Comparison of ENCODE assay signal across 8 mouse cellular contexts in genomic region chr4:126468925-126469324, GRCm38 (mm10). TPM values are rescaled to one million over a fixed set of nuclear protein-coding genes. Genes with fewer than 3 reads are reported as not detected.
DNase-seq lines count a peak whose midpoint lies in the region; ATAC-seq and TF ChIP-seq lines count a peak whose summit lies in the region.

No protein-coding gene starts in this region.

- no peaks in the 10 kb centered on the region for H3K9me3 ChIP-seq in embryonic facial prominence, embryonic 11.5 days (replicated peaks; ENCODE audit: control insufficient read depth, low read length)
- no peaks in the 10 kb centered on the region for H3K9me3 ChIP-seq in intestine, postnatal 0 days (ENCODE audit: control insufficient read depth)
- no peaks in the 10 kb centered on the region for H3K9me3 ChIP-seq in neural tube, embryonic 15.5 days (replicated peaks)

- peak overlapping the region; percentile 17 for H3K4me3 ChIP-seq in lung, adult 2 months (replicated peaks; ENCODE audit: extremely low read depth, low read depth, low read length)
- H3K4me3 ChIP-seq in embryonic facial prominence, embryonic 11.5 days (ENCODE audit: low read depth, low read length): peak overlapping the region; percentile 78
- peak overlapping the region; percentile 73 for H3K4me3 ChIP-seq in intestine, postnatal 0 days (ENCODE audit: low read depth, low read length)
- peak overlapping the region; percentile 96 for H3K4me3 ChIP-seq in neural tube, embryonic 15.5 days (replicated peaks)

- ATAC-seq in embryonic facial prominence, embryonic 11.5 days (replicated peaks; ENCODE audit: insufficient number of reproducible peaks, low FRiP score, low TSS enrichment, low read depth): no peak
- ATAC-seq in intestine, postnatal 0 days: no peak
- no peak for ATAC-seq in neural tube, embryonic 15.5 days (ENCODE audit: low FRiP score)

- no peak for DNase-seq in lung, adult 2 months
- no peak for DNase-seq in lung, postnatal 36 days
- no peak for DNase-seq in embryonic facial prominence, embryonic 11.5 days (ENCODE audit: low spot score)
- DNase-seq in B cell, adult 2 months: no peak
- no peak for DNase-seq in adrenal gland, adult 2 months
- no peak for DNase-seq in testis, postnatal 14 days (ENCODE audit: low spot score)

- no peak overlapping the region for H3K27ac ChIP-seq in embryonic facial prominence, embryonic 11.5 days (replicated peaks; ENCODE audit: low read depth, low read length)
- H3K27ac ChIP-seq in intestine, postnatal 0 days (ENCODE audit: low read depth, low read length): no peak overlapping the region
- peak overlapping the region; percentile 96 for H3K27ac ChIP-seq in neural tube, embryonic 15.5 days (replicated peaks)

- no peak for TF ChIP-seq POLR2A in lung, adult 2 months (IDR thresholded peaks at IDR 0.05; ENCODE audit: borderline replicate concordance, extremely low read depth, low read depth, low read length)

- no peak for TF ChIP-seq CTCF in lung, adult 2 months (IDR thresholded peaks at IDR 0.05; ENCODE audit: insufficient read depth, low read length)
- no peak for TF ChIP-seq CTCF in intestine, postnatal 0 days (IDR thresholded peaks at IDR 0.05; ENCODE audit: low read depth)

- H3K4me1 ChIP-seq in lung, adult 2 months (ENCODE audit: control insufficient read depth, insufficient read depth, low read length): peaks cover 9% of the 10 kb centered on the region
- peaks cover 4% of the 10 kb centered on the region; the same call in 1 of the 2 replicates for H3K4me1 ChIP-seq in embryonic facial prominence, embryonic 11.5 days (ENCODE audit: control insufficient read depth, insufficient read depth, low read length)
- H3K4me1 ChIP-seq in intestine, postnatal 0 days (replicated peaks; ENCODE audit: control insufficient read depth, insufficient read depth, low read length): peaks cover 4% of the 10 kb centered on the region; the same call in 1 of the 2 replicates
- H3K4me1 ChIP-seq in neural tube, embryonic 15.5 days: peaks cover 39% of the 10 kb centered on the region

- no peaks in the 10 kb centered on the region for H3K27me3 ChIP-seq in embryonic facial prominence, embryonic 11.5 days (ENCODE audit: control insufficient read depth, insufficient read depth, low read length)
- H3K27me3 ChIP-seq in intestine, postnatal 0 days (replicated peaks; ENCODE audit: control insufficient read depth, insufficient read depth, low read length): no peaks in the 10 kb centered on the region
- H3K27me3 ChIP-seq in neural tube, embryonic 15.5 days (replicated peaks): no peaks in the 10 kb centered on the region

- H3K36me3 ChIP-seq in embryonic facial prominence, embryonic 11.5 days (replicated peaks; ENCODE audit: control insufficient read depth, insufficient read depth, low read depth, low read length): no peaks in the 10 kb centered on the region
- no peaks in the 10 kb centered on the region for H3K36me3 ChIP-seq in intestine, postnatal 0 days (ENCODE audit: control insufficient read depth, insufficient read depth)
- H3K36me3 ChIP-seq in neural tube, embryonic 15.5 days: no peaks in the 10 kb centered on the region

- H3K4me2 ChIP-seq in embryonic facial prominence, embryonic 11.5 days (ENCODE audit: low read depth, low read length): peak overlapping the region; percentile 68
- H3K4me2 ChIP-seq in intestine, postnatal 0 days (replicated peaks; ENCODE audit: low read depth): peak overlapping the region; percentile 92
- H3K4me2 ChIP-seq in neural tube, embryonic 15.5 days: peak overlapping the region; percentile 71

- 5% methylated on average over 8 of the region's 8 CpGs for WGBS in lung, adult 2 months
- WGBS in embryonic facial prominence, embryonic 11.5 days: 6% methylated on average over 8 of the region's 8 CpGs
- 9% methylated on average over 8 of the region's 8 CpGs for WGBS in intestine, postnatal 0 days
- 4% methylated on average over 8 of the region's 8 CpGs for WGBS in neural tube, embryonic 15.5 days

- no peak overlapping the region; the same call in 1 of the 2 replicates for H3K9ac ChIP-seq in embryonic facial prominence, embryonic 11.5 days (replicated peaks; ENCODE audit: low read length)
- peak overlapping the region; percentile 63 for H3K9ac ChIP-seq in intestine, postnatal 0 days (ENCODE audit: low read depth, low read length)
- H3K9ac ChIP-seq in neural tube, embryonic 15.5 days (replicated peaks): 0 out of 2 replicates have a peak overlapping the region, but pooled peaks have one; percentile 28

RNA-seq across cellular contexts. Expression of gene Ago1, which starts 0.5 kb away (rescaled TPM):
- polyA plus RNA-seq in lung, adult 2 months (2012; rRNA removed): 28.5 and 35.0 TPM in 2 replicates
- 10.6 and 11.0 TPM in 2 replicates for polyA plus RNA-seq in embryonic facial prominence, embryonic 11.5 days (2014; fragmentation: Nextera tagmentation; extraction: Ambion mirVana)
- polyA plus RNA-seq in intestine, postnatal 0 days (2015; fragmentation: Nextera tagmentation; extraction: Ambion mirVana): 2.7 and 3.2 TPM in 2 replicates
- 7.5 and 7.9 TPM in 2 replicates for polyA plus RNA-seq in neural tube, embryonic 15.5 days (2015; fragmentation: Nextera tagmentation; extraction: Ambion mirVana)
- total RNA-seq in adrenal gland, adult 2 months (2021): 10 to 100 TPM; 28.1 to 36.6 TPM
- polyA plus RNA-seq in adrenal gland, adult 2 months (2012; rRNA removed): 10.6 and 17.2 TPM in 2 replicates

RNA-seq across cellular contexts. Expression of gene Ago3, which starts 39.6 kb away (rescaled TPM):
- 17.6 and 23.4 TPM in 2 replicates for polyA plus RNA-seq in lung, adult 2 months (2012; rRNA removed)
- polyA plus RNA-seq in embryonic facial prominence, embryonic 11.5 days (2014; fragmentation: Nextera tagmentation; extraction: Ambion mirVana): 10.2 and 12.8 TPM in 2 replicates
- 9.3 and 10.5 TPM in 2 replicates for polyA plus RNA-seq in intestine, postnatal 0 days (2015; fragmentation: Nextera tagmentation; extraction: Ambion mirVana)
- polyA plus RNA-seq in neural tube, embryonic 15.5 days (2015; fragmentation: Nextera tagmentation; extraction: Ambion mirVana): 15.1 and 17.1 TPM in 2 replicates
- 10 to 100 TPM; 15.8 to 22.5 TPM for total RNA-seq in adrenal gland, adult 2 months (2021)
- 19.7 and 21.0 TPM in 2 replicates for polyA plus RNA-seq in adrenal gland, adult 2 months (2012; rRNA removed)

Comparison
In these comparisons a context has a peak if more than half of its experiments do, and no peak if none do; other contexts are left out.
1. H3K4me3 ChIP-seq: peak in every context shown above with its lines; median percentile 96 in neural tube, embryonic 15.5 days; 78 in embryonic facial prominence, embryonic 11.5 days; 73 in intestine, postnatal 0 days; 17 in lung, adult 2 months.